Mouse (Mus musculus) CH12.LX (cell line): Measurements from ENCODE around the gene C8b. TPM values are rescaled to one million over a fixed set of nuclear protein-coding genes. Genes with fewer than 3 reads are reported as not detected.

Source experiments
- DNase-seq: peaks from one replicate; pipeline ENCODE4 v3.0.0-alpha.2; 2013; ENCODE audit errors: extremely low read depth
- H3K27ac ChIP-seq: 2 replicates; pipeline ENCODE4 v1.5.1; 2012; ENCODE audit warnings: low read depth, mild to moderate bottlenecking, control low read depth, moderate library complexity; ENCODE audit not compliant: insufficient read depth
- H3K27me3 ChIP-seq: replicated peaks from 2 replicates; pipeline ENCODE3; 2012; ENCODE audit warnings: inconsistent platforms
- H3K36me3 ChIP-seq, 2 experiments: replicated peaks in 1 of 2; 2 replicates each; pipeline versions ENCODE3 to v1.6.1; 2012; ENCODE audit warnings: inconsistent platforms in 1 of 2, low read length in 1 of 2, mild to moderate bottlenecking in 1 of 2, mixed read lengths in 1 of 2, moderate library complexity in 1 of 2; ENCODE audit not compliant: control insufficient read depth in 1 of 2, insufficient read depth in 1 of 2
- H3K4me1 ChIP-seq, 2 experiments: 2 replicates each; pipeline ENCODE4 v1.6.1; 2012; ENCODE audit warnings: inconsistent platforms in 1 of 2, moderate library complexity in 1 of 2; ENCODE audit not compliant: insufficient read depth in 2 of 2, control insufficient read depth in 1 of 2
- H3K4me2 ChIP-seq: 2 replicates; pipeline ENCODE4 v1.6.1; 2012; ENCODE audit warnings: low read depth, mild to moderate bottlenecking, control low read depth; ENCODE audit not compliant: poor library complexity, insufficient read depth, severe bottlenecking
- H3K4me3 ChIP-seq, 3 experiments: fragments of 150-350 bp in 1 of 3; sonication (generic) in 1 of 3; replicated peaks in 1 of 3; 2 replicates each; pipeline versions ENCODE3 to v1.5.1; 2011 to 2012; ENCODE audit warnings: low read depth in 2 of 3, low read length in 2 of 3, mild to moderate bottlenecking in 2 of 3, moderate library complexity in 2 of 3, control low read depth in 1 of 3, improper control_type of control experiment in 1 of 3, inconsistent platforms in 1 of 3, mixed read lengths in 1 of 3; ENCODE audit not compliant: poor library complexity in 1 of 3
- H3K79me2 ChIP-seq: replicated peaks from 2 replicates; pipeline ENCODE4 v1.6.1; 2012; ENCODE audit warnings: mild to moderate bottlenecking, moderate library complexity; ENCODE audit not compliant: control insufficient read depth, poor library complexity, insufficient read depth, severe bottlenecking; ENCODE audit errors: extremely low read depth
- H3K9ac ChIP-seq: 2 replicates; pipeline ENCODE4 v1.6.1; 2012; ENCODE audit warnings: low read depth, mild to moderate bottlenecking, control low read depth, moderate library complexity; ENCODE audit not compliant: insufficient read depth
- H3K9me3 ChIP-seq: replicated peaks from 2 replicates; pipeline ENCODE3; 2012; ENCODE audit warnings: low read length, inconsistent platforms, mixed read lengths
- CHD1 ChIP-seq: IDR thresholded peaks from 2 replicates; pipeline ENCODE4 v1.6.1; 2012; ENCODE audit warnings: low read depth, low read length, improper control_type of control experiment, inconsistent platforms
- CHD2 ChIP-seq: IDR thresholded peaks from 2 replicates; pipeline ENCODE4 v1.6.1; 2011; ENCODE audit warnings: low read length, improper control_type of control experiment
- CTCF ChIP-seq, 2 experiments: IDR thresholded peaks in 1 of 2; conservative IDR thresholded peaks in 1 of 2; 2 replicates each; pipeline ENCODE4 v1.5.1; 2011 to 2012; ENCODE audit warnings: low read depth in 2 of 2, low read length in 2 of 2, improper control_type of control experiment in 1 of 2, inconsistent platforms in 1 of 2, mild to moderate bottlenecking in 1 of 2, moderate library complexity in 1 of 2
- E2F4 ChIP-seq: IDR thresholded peaks from 2 replicates; pipeline ENCODE4 v1.6.1; 2011; ENCODE audit warnings: low read depth, low read length, improper control_type of control experiment; ENCODE audit not compliant: insufficient replicate concordance
- ELF1 ChIP-seq: IDR thresholded peaks from 2 replicates; pipeline ENCODE4 v1.6.1; 2014; ENCODE audit warnings: low read depth, mild to moderate bottlenecking, inconsistent platforms, low read length, improper control_type of control experiment
- ETS1 ChIP-seq: conservative IDR thresholded peaks from 2 replicates; pipeline ENCODE4 v1.6.1; 2012; ENCODE audit warnings: low read depth, mild to moderate bottlenecking, inconsistent platforms, low read length, improper control_type of control experiment, moderate library complexity
- HCFC1 ChIP-seq: IDR thresholded peaks from 2 replicates; pipeline ENCODE4 v1.6.1; 2012; ENCODE audit warnings: low read depth, mild to moderate bottlenecking, inconsistent platforms, low read length, improper control_type of control experiment
- JUN ChIP-seq: IDR thresholded peaks from 2 replicates; pipeline ENCODE4 v1.6.1; 2011; ENCODE audit warnings: low read depth, mild to moderate bottlenecking, low read length, improper control_type of control experiment, moderate library complexity; ENCODE audit not compliant: insufficient read depth
- MAX ChIP-seq: IDR thresholded peaks from 2 replicates; pipeline ENCODE4 v1.6.1; 2011; ENCODE audit warnings: low read length, improper control_type of control experiment
- MYC ChIP-seq: IDR thresholded peaks from 2 replicates; pipeline ENCODE4 v1.6.1; 2011; ENCODE audit warnings: low read depth, mild to moderate bottlenecking, improper control_type of control experiment, low read length
- NRF1 ChIP-seq: IDR thresholded peaks from 2 replicates; pipeline ENCODE4 v1.6.1; 2014; ENCODE audit warnings: low read depth, mild to moderate bottlenecking, inconsistent platforms, low read length, improper control_type of control experiment, moderate library complexity
- POLR2A ChIP-seq: IDR thresholded peaks from 2 replicates; pipeline ENCODE4 v1.6.1; 2011; ENCODE audit warnings: low read depth, mild to moderate bottlenecking, improper control_type of control experiment, low read length
- POLR2AphosphoS2 ChIP-seq: IDR thresholded peaks from 2 replicates; pipeline ENCODE4 v1.6.1; 2011; ENCODE audit warnings: low read depth, low read length, improper control_type of control experiment
- RAD21 ChIP-seq: IDR thresholded peaks from 2 replicates; pipeline ENCODE4 v1.6.1; 2011; ENCODE audit warnings: low read depth, mild to moderate bottlenecking, low read length, improper control_type of control experiment, moderate library complexity
- RCOR1 ChIP-seq: conservative IDR thresholded peaks from 2 replicates; pipeline ENCODE4 v1.6.1; 2012; ENCODE audit warnings: low read depth, mild to moderate bottlenecking, inconsistent platforms, low read length, improper control_type of control experiment
- SIN3A ChIP-seq: IDR thresholded peaks from 2 replicates; pipeline ENCODE4 v1.6.1; 2012; ENCODE audit warnings: low read length, improper control_type of control experiment, inconsistent platforms
- SMC3 ChIP-seq: IDR thresholded peaks from 2 replicates; pipeline ENCODE4 v1.6.1; 2011; ENCODE audit warnings: low read depth, low read length, improper control_type of control experiment
- TBP ChIP-seq: conservative IDR thresholded peaks from 2 replicates; pipeline ENCODE4 v1.6.1; 2011; ENCODE audit warnings: low read depth, low read length, improper control_type of control experiment
- TCF12 ChIP-seq: IDR thresholded peaks from 2 replicates; pipeline ENCODE4 v1.6.1; 2014; ENCODE audit warnings: low read depth, mild to moderate bottlenecking, inconsistent platforms, low read length, improper control_type of control experiment
- UBTF ChIP-seq: IDR thresholded peaks from 2 replicates; pipeline ENCODE4 v1.6.1; 2012; ENCODE audit warnings: low read depth, mild to moderate bottlenecking, inconsistent platforms, low read length, improper control_type of control experiment, moderate library complexity
- USF1 ChIP-seq: IDR thresholded peaks from 2 replicates; pipeline ENCODE4 v1.6.1; 2014; ENCODE audit warnings: low read depth, mild to moderate bottlenecking, inconsistent platforms, low read length, improper control_type of control experiment
- USF2 ChIP-seq: conservative IDR thresholded peaks from 2 replicates; pipeline ENCODE4 v1.6.1; 2011; ENCODE audit warnings: low read depth, low read length, improper control_type of control experiment
- ZC3H11A ChIP-seq: IDR thresholded peaks from 2 replicates; pipeline ENCODE4 v1.6.1; 2012; ENCODE audit warnings: low read depth, mild to moderate bottlenecking, inconsistent platforms, low read length, improper control_type of control experiment
- ZMIZ1 ChIP-seq: IDR thresholded peaks from 2 replicates; pipeline ENCODE4 v1.6.1; 2012; ENCODE audit warnings: low read depth, mild to moderate bottlenecking, inconsistent platforms, low read length, improper control_type of control experiment
- ZNF384 ChIP-seq: IDR thresholded peaks from 2 replicates; pipeline ENCODE4 v1.6.1; 2012; ENCODE audit warnings: low read depth, low read length, improper control_type of control experiment, inconsistent platforms
- dilution Hi-C: fragments of 300-500 bp; cut with MboI; formaldehyde crosslinking; loops from 2 replicates; pipeline ENCODE4 v1.14.3; 2020; ENCODE audit warnings: low sequenced_read_pairs; ENCODE audit not compliant: extremely low pct_unique_long_range_greater_than_20kb, extremely low pct_ligation_motif_present
- in situ Hi-C: fragments of 300-500 bp; cut with MboI; formaldehyde crosslinking; loops from 3 replicates; pipeline ENCODE4 v1.14.3; 2019; ENCODE audit warnings: low sequenced_read_pairs, low pct_ligation_motif_present, low pct_unique_long_range_greater_than_20kb, mixed read lengths
- polyA plus RNA-seq: library from polyadenylated mRNA; unstranded; fragments of >175 nt; gene quantifications from 2 replicates; pipeline ENCODE4 v1.2.1, GENCODE M21; 2012; ENCODE audit warnings: low read depth; ENCODE audit not compliant: insufficient read length
- total RNA-seq, 2 experiments: library from RNA; depleted of rRNA; stranded (reverse); fragments of 300-350 nt in 1 of 2; fragments of >200 nt in 1 of 2; gene quantifications; 2 replicates each; pipeline ENCODE4 v1.2.3; 2012 to 2014

The C8b gene
- total and polyA plus RNA-seq, 3 experiments: 0.13 to 0.23 TPM; not detected in 1

GRCm38 (mm10) chr4:104805414-104806257, 39.5 kb downstream of the C8b start:
- Histone ChIP-seq H3K79me2 (no peaks in the 10 kb centered on the region), H3K27me3 (no peaks in the 10 kb centered on the region), H3K27ac (no peak overlapping the region), H3K9ac (no peak overlapping the region), H3K4me3 (no peak overlapping the region), H3K9me3 (peaks cover 18% of the 10 kb centered on the region), H3K4me1 (0 out of 4 replicates have a peak, but pooled peaks cover 0 to 1% of the 10 kb centered on the region in 2 experiments), H3K4me2 (no peak overlapping the region), H3K36me3 (no peaks in the 10 kb centered on the region)
- in situ Hi-C loops (no loop called here), dilution Hi-C loops (no loop called here)
- TF ChIP-seq NRF1 (no peak), CTCF (conservative IDR thresholded peaks at IDR 0.05 in 1 of 2, IDR thresholded peaks at IDR 0.05 in 1 of 2; ENCODE audit: low read depth in 2 of 2, low read length in 2 of 2) (no peak), ZC3H11A (no peak), POLR2AphosphoS2 (no peak), SMC3 (no peak), POLR2A (no peak), CHD1 (no peak), RAD21 (no peak), TCF12 (no peak), ZNF384 (no peak), CHD2 (no peak), ETS1 (no peak), HCFC1 (no peak), USF2 (no peak), UBTF (no peak), USF1 (no peak), E2F4 (no peak), RCOR1 (no peak), TBP (no peak)
- no peak for DNase-seq

DNA sequence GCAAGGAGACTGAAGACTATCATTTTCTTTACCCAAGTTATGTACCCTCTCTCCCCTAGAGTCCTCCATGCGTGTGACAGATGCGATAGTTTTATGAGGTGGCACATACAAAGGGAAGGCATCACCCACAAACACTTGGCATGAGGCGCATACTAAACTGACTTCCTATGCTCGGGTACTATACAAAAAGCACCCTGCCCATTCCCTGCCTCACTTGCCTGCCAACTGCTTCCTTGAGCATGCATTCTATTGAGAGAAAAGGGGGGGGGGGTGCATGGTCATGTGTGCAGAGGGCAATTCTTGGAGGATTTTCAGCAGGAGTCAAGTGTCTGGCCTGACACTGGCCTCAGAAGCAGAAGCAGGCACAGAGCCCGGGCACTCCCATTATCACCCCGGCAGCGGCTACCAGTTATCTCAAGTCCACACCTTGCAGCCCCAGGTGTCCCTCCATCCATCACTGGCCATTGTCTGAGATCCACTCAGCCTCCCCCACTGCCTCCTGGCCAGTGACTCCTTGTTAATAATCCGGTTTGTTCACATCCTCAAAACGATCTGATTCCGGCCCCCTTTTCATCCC, 44.7 kb downstream of the C8b start:
- TF ChIP-seq TBP: no peak
- no peak for TF ChIP-seq SIN3A
- no peak for TF ChIP-seq MAX
- no peak for TF ChIP-seq CHD2
- no peak for TF ChIP-seq MYC
- TF ChIP-seq E2F4: no peak
- TF ChIP-seq ZMIZ1: no peak
- TF ChIP-seq ZC3H11A: no peak
- TF ChIP-seq JUN: no peak
- no peak for TF ChIP-seq TCF12
- TF ChIP-seq HCFC1: no peak
- TF ChIP-seq ELF1: no peak
- TF ChIP-seq, all 38 proteins: peak for 0
- peaks cover 39% of the 10 kb centered on the region for H3K9me3 ChIP-seq
- no peaks in the 10 kb centered on the region for H3K36me3 ChIP-seq

More for the DNA sequence above, 44.7 kb downstream of the C8b start:
- no peak for DNase-seq
- Histone ChIP-seq H3K27ac (no peak overlapping the region), H3K79me2 (no peaks in the 10 kb centered on the region), H3K9ac (no peak overlapping the region), H3K27me3 (no peaks in the 10 kb centered on the region), H3K4me1 (no peaks in the 10 kb centered on the region), H3K4me2 (no peak overlapping the region), H3K4me3 (no peak overlapping the region)
- in situ Hi-C loops: no loop called here
- dilution Hi-C loops: no loop called here
